Mouse (Mus musculus): ENCODE results near the gene Myzap. TPM values are rescaled to one million over a fixed set of nuclear protein-coding genes. Genes with fewer than 3 reads are reported as not detected.

Gene Myzap
- polyA plus RNA-seq, 1 experiment from 2014 or later: 3.7 TPM

DNA sequence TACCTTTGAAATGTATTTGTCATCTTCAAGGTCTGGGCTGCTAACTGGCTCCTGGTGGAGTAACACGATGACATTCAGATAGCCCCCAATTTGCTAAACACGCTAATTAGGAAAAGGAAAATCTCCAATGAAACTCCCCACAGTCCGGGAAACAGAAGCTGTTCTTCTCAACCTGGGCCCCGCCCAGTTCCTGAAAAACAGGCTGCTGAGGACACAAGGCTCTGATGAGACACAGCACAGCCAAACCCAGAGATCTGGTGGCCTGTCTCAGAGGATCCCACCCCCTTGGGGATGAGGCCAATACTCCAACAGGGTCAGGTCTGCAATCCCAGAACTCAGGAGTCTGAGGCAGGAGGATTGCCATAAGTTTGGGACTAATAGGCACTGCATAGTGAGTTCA lies 25.4 kb downstream of the Myzap start:
- no peak overlapping the region for H3K9ac ChIP-seq (replicated peaks)
- peak overlapping the region; percentile 19; the same call in 1 of the 2 replicates for H3K4me2 ChIP-seq (ENCODE audit: low read depth, low read length)
- 25% methylated on average over 4 of the region's 4 CpGs for WGBS (ENCODE audit: insufficient replicate concordance)
- DNase-seq: no peak
- H3K9me3 ChIP-seq (ENCODE audit: low read length): no peaks in the 10 kb centered on the region
- no peaks in the 10 kb centered on the region for H3K4me1 ChIP-seq (ENCODE audit: insufficient read depth)
- no peaks in the 10 kb centered on the region for H3K27me3 ChIP-seq (ENCODE audit: insufficient read depth, low read length)
- TF ChIP-seq CTCF (IDR thresholded peaks at IDR 0.05; ENCODE audit: low read depth) (no peak), EP300 (IDR thresholded peaks at IDR 0.05; ENCODE audit: low read depth) (no peak)
- no peak overlapping the region for H3K27ac ChIP-seq (ENCODE audit: low read depth)
- no peak overlapping the region for H3K4me3 ChIP-seq (ENCODE audit: low read depth, low read length)
- H3K36me3 ChIP-seq (replicated peaks; ENCODE audit: insufficient read depth, low read length): no peaks in the 10 kb centered on the region
- ATAC-seq: no peak

- Histone ChIP-seq H3K9me3 (ENCODE audit: low read length) (no peaks in the 10 kb centered on the region), H3K27ac (ENCODE audit: low read depth) (no peak overlapping the region), H3K4me3 (ENCODE audit: low read depth, low read length) (no peak overlapping the region), H3K4me1 (ENCODE audit: insufficient read depth) (no peaks in the 10 kb centered on the region), H3K27me3 (ENCODE audit: insufficient read depth, low read length) (no peaks in the 10 kb centered on the region), H3K9ac (replicated peaks) (no peak overlapping the region), H3K36me3 (replicated peaks; ENCODE audit: insufficient read depth, low read length) (no peaks in the 10 kb centered on the region), H3K4me2 (ENCODE audit: low read depth, low read length) (no peak overlapping the region)
- TF ChIP-seq EP300 (IDR thresholded peaks at IDR 0.05; ENCODE audit: low read depth) (no peak), CTCF (IDR thresholded peaks at IDR 0.05; ENCODE audit: low read depth) (no peak)
- DNase-seq (no peak), ATAC-seq (no peak)
- 59% methylated on average over 2 of the region's 2 CpGs for WGBS (ENCODE audit: insufficient replicate concordance)
Observed at GRCm38 (mm10) chr9:71557737-71558136, 34.4 kb downstream of the Myzap start.

DNA sequence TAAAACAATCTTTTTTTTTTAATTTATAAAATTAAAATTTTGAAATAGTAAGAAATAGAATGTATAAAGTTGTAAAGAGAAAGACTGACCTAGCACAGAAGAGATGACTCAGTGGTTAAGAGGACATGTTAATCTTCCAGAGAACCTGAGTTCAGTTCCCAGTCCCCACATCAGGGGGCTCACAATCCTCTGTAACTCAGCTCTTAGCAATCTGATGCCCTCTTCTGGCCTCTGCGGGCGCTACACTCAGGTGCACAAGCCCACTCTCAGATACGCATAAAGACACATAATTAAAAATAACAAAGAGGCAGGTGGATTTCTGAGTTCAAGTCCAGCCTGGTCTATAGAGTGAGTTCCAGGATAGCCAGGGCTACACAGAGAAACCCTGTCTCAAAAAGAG lies 38.2 kb downstream of the Myzap start:
- H3K9ac ChIP-seq (replicated peaks): no peak overlapping the region
- DNase-seq (no peak), ATAC-seq (no peak)
- no peaks in the 10 kb centered on the region for H3K9me3 ChIP-seq (ENCODE audit: low read length)
- no peaks in the 10 kb centered on the region for H3K36me3 ChIP-seq (replicated peaks; ENCODE audit: insufficient read depth, low read length)
- no peak overlapping the region for H3K4me3 ChIP-seq (ENCODE audit: low read depth, low read length)
- no peaks in the 10 kb centered on the region for H3K4me1 ChIP-seq (ENCODE audit: insufficient read depth)
- WGBS (ENCODE audit: insufficient replicate concordance): 93% methylated on average over 3 of the region's 3 CpGs
- TF ChIP-seq EP300 (IDR thresholded peaks at IDR 0.05; ENCODE audit: low read depth): no peak
- TF ChIP-seq CTCF (IDR thresholded peaks at IDR 0.05; ENCODE audit: low read depth): peak; percentile 6; the same call in 1 of the 2 replicates
- H3K27ac ChIP-seq (ENCODE audit: low read depth): no peak overlapping the region
- no peak overlapping the region for H3K4me2 ChIP-seq (ENCODE audit: low read depth, low read length)
- no peaks in the 10 kb centered on the region for H3K27me3 ChIP-seq (ENCODE audit: insufficient read depth, low read length)

DNA sequence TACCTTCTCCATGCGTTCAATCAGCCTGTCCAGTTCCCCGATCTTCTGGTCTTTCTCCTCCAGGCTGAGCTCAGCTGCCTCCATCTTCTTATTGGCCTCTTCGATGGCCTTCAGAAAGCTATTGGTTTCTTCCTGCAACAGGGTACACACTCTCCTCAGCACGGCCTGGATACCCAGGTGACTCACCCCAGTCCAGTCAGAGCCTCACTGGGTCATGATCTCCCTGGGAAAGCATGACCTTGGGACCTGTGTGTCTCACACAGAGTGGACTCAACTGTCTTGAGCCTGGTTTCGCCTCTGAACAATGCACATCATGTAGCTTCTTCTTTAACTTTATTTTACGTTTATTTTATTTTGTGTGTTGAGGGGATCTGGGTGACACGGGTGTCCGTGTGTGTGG lies 42.0 kb downstream of the Myzap start:
- no peak overlapping the region for H3K9ac ChIP-seq (replicated peaks)
- TF ChIP-seq CTCF (IDR thresholded peaks at IDR 0.05; ENCODE audit: low read depth) (no peak), EP300 (IDR thresholded peaks at IDR 0.05; ENCODE audit: low read depth) (no peak)
- no peaks in the 10 kb centered on the region for H3K27me3 ChIP-seq (ENCODE audit: insufficient read depth, low read length)
- no peaks in the 10 kb centered on the region for H3K36me3 ChIP-seq (replicated peaks; ENCODE audit: insufficient read depth, low read length)
- no peak overlapping the region for H3K4me3 ChIP-seq (ENCODE audit: low read depth, low read length)
- ATAC-seq: no peak
- no peak overlapping the region for H3K27ac ChIP-seq (ENCODE audit: low read depth)
- 78% methylated on average over 8 of the region's 8 CpGs for WGBS (ENCODE audit: insufficient replicate concordance)
- no peak for DNase-seq
- H3K4me1 ChIP-seq (ENCODE audit: insufficient read depth): no peaks in the 10 kb centered on the region
- H3K9me3 ChIP-seq (ENCODE audit: low read length): no peaks in the 10 kb centered on the region
- no peak overlapping the region for H3K4me2 ChIP-seq (ENCODE audit: low read depth, low read length)

- no peak overlapping the region for H3K4me2 ChIP-seq (ENCODE audit: low read depth, low read length)
- H3K4me3 ChIP-seq (ENCODE audit: low read depth, low read length): no peak overlapping the region
- ATAC-seq: peak; percentile 25; the same call in 1 of the 2 replicates
- no peaks in the 10 kb centered on the region for H3K4me1 ChIP-seq (ENCODE audit: insufficient read depth)
- no peak overlapping the region for H3K27ac ChIP-seq (ENCODE audit: low read depth)
- H3K9ac ChIP-seq (replicated peaks): no peak overlapping the region
- H3K36me3 ChIP-seq (replicated peaks; ENCODE audit: insufficient read depth, low read length): no peaks in the 10 kb centered on the region
- TF ChIP-seq EP300 (IDR thresholded peaks at IDR 0.05; ENCODE audit: low read depth) (peak; percentile 31; the same call in 1 of the 2 replicates), CTCF (IDR thresholded peaks at IDR 0.05; ENCODE audit: low read depth) (no peak)
- no peak for DNase-seq
- H3K9me3 ChIP-seq (ENCODE audit: low read length): no peaks in the 10 kb centered on the region
- H3K27me3 ChIP-seq (ENCODE audit: insufficient read depth, low read length): no peaks in the 10 kb centered on the region
- WGBS (ENCODE audit: insufficient replicate concordance): 56% methylated on average over 10 of the region's 10 CpGs
Observed at GRCm38 (mm10) chr9:71547704-71548275, 44.4 kb downstream of the Myzap start.

GRCm38 (mm10) chr9:71544831-71545230 lies 47.3 kb downstream of the Myzap start:
- ATAC-seq: no peak
- H3K4me2 ChIP-seq (ENCODE audit: low read depth, low read length): no peak overlapping the region
- DNase-seq: no peak
- H3K36me3 ChIP-seq (replicated peaks; ENCODE audit: insufficient read depth, low read length): no peaks in the 10 kb centered on the region
- TF ChIP-seq CTCF (IDR thresholded peaks at IDR 0.05; ENCODE audit: low read depth) (no peak), EP300 (IDR thresholded peaks at IDR 0.05; ENCODE audit: low read depth) (no peak)
- no peaks in the 10 kb centered on the region for H3K9me3 ChIP-seq (ENCODE audit: low read length)
- H3K4me3 ChIP-seq (ENCODE audit: low read depth, low read length): no peak overlapping the region
- no peaks in the 10 kb centered on the region for H3K4me1 ChIP-seq (ENCODE audit: insufficient read depth)
- WGBS (ENCODE audit: insufficient replicate concordance): 65% methylated on average over 5 of the region's 5 CpGs
- no peak overlapping the region for H3K27ac ChIP-seq (ENCODE audit: low read depth)
- no peak overlapping the region for H3K9ac ChIP-seq (replicated peaks)
- H3K27me3 ChIP-seq (ENCODE audit: insufficient read depth, low read length): no peaks in the 10 kb centered on the region
